In the genomic region with DNA sequence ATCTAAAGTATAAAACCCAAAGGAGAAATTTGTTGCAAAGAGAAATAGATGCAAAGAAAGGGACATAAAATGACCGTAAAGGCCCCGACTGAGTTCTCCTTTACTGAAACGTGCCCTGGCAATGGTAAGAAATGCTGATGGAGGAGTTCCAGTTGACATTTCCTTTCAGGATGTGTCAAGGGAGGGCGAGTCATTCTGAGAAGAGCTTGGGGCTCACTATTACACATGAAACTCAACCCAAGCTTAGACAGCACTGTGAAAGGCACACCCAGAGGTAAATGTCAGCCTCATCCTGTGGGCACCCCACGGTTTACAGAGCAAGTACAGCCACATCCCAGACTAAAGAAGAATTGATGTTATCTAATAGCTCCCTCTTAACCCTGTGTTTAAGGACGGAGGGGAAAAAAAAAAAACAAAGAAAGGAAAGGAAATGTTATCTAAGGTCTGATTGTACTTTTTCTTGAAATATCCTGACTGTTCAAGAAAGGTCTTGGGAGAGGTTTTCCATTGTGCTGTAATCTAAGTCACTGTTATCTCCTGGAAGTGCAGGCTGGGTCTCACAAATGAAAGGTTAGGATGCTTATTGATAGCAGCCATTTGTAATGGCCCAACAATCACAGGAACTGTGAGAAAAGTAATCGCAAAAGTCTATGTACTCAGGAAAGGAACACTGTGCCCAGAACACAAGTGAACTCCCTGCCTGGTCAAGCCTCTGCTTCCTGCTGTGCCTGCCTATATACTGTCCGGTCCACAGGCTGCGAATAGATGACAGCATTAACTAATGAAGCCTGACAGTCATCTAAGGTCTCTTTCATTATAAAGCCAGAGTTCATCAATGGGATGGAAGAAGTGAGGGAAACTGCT, we compare ENCODE assay signal across 11 mouse cellular contexts.
DNase-seq lines count a peak whose midpoint lies in the region; ATAC-seq lines count a peak whose summit lies in the region.
"Had no signal": no experiment of that assay in that cellular context is flagged by ENCODE, and none has a peak within 500 bp of the region (broad histone marks: within the 10 kb centered on the region; RNA-seq: fewer than 3 reads in every experiment).

No protein-coding gene starts in this region.

- no peaks in the 10 kb centered on the region for H3K9me3 ChIP-seq in limb, embryonic 15.5 days
- H3K9me3 ChIP-seq in limb, embryonic 10.5 days (replicated peaks) = no peaks in the 10 kb centered on the region
- no peaks in the 10 kb centered on the region for H3K9me3 ChIP-seq in embryonic facial prominence, embryonic 12.5 days
- H3K9me3 ChIP-seq: limb, embryonic 12.5 days; neural tube, embryonic 12.5 days had no signal

- no peaks in the 10 kb centered on the region for H3K27me3 ChIP-seq in limb, embryonic 15.5 days
- no peaks in the 10 kb centered on the region for H3K27me3 ChIP-seq in limb, embryonic 10.5 days (ENCODE audit: low read depth, poor library complexity, severe bottlenecking)
- H3K27me3 ChIP-seq in embryonic facial prominence, embryonic 12.5 days = no peaks in the 10 kb centered on the region
- H3K27me3 ChIP-seq: limb, embryonic 12.5 days; neural tube, embryonic 12.5 days had no signal

- no peak overlapping the region for H3K4me3 ChIP-seq in limb, embryonic 15.5 days
- H3K4me3 ChIP-seq in limb, embryonic 10.5 days = no peak overlapping the region
- no peak overlapping the region for H3K4me3 ChIP-seq in embryonic facial prominence, embryonic 12.5 days
- H3K4me3 ChIP-seq: limb, embryonic 12.5 days; neural tube, embryonic 12.5 days had no signal

- H3K36me3 ChIP-seq in limb, embryonic 15.5 days = no peaks in the 10 kb centered on the region
- no peaks in the 10 kb centered on the region for H3K36me3 ChIP-seq in limb, embryonic 10.5 days
- no peaks in the 10 kb centered on the region for H3K36me3 ChIP-seq in embryonic facial prominence, embryonic 12.5 days
- H3K36me3 ChIP-seq: limb, embryonic 12.5 days; neural tube, embryonic 12.5 days had no signal

- no peak for ATAC-seq in limb, embryonic 15.5 days (ENCODE audit: insufficient number of reproducible peaks, low FRiP score, low TSS enrichment, low read depth)
- peak; percentile 56; the same call in 1 of the 2 replicates for ATAC-seq in embryonic facial prominence, embryonic 12.5 days (ENCODE audit: insufficient number of reproducible peaks, insufficient read depth, low FRiP score, low TSS enrichment)
- ATAC-seq: forebrain, embryonic 14.5 days; Patski had no signal

- 51% methylated on average over 9 of the region's 9 CpGs for whole genome bisulfite sequencing in limb, embryonic 15.5 days
- 74% methylated on average over 9 of the region's 9 CpGs for WGBS in limb, embryonic 10.5 days
- 45% methylated on average over 9 of the region's 9 CpGs for WGBS in embryonic facial prominence, embryonic 12.5 days

- peak overlapping the region; percentile 29; the same call in 1 of the 2 replicates for H3K27ac ChIP-seq in limb, embryonic 15.5 days
- H3K27ac ChIP-seq in limb, embryonic 10.5 days = no peak overlapping the region
- H3K27ac ChIP-seq in embryonic facial prominence, embryonic 12.5 days = no peak overlapping the region
- H3K27ac ChIP-seq: limb, embryonic 12.5 days; neural tube, embryonic 12.5 days had no signal

- H3K9ac ChIP-seq in limb, embryonic 15.5 days = no peak overlapping the region
- H3K9ac ChIP-seq in embryonic facial prominence, embryonic 12.5 days = no peak overlapping the region
- H3K9ac ChIP-seq: limb, embryonic 12.5 days; neural tube, embryonic 12.5 days had no signal

- no peak for DNase-seq in limb, embryonic 10.5 days (ENCODE audit: low spot score)
- peak; percentile 10 to 57 for DNase-seq in kidney, postnatal 36 days
- DNase-seq in retina, embryonic 14.5 days (ENCODE audit: low spot score) = peak; percentile 63
- no peak for DNase-seq in layer of hippocampus, postnatal 25 days (ENCODE audit: extremely low spot score in 1 of 2, low spot score in 1 of 2)
- no peak for DNase-seq in spleen, postnatal 10 days (ENCODE audit: low spot score in 2 of 2)

- no peak overlapping the region for H3K4me2 ChIP-seq in limb, embryonic 15.5 days
- H3K4me2 ChIP-seq in embryonic facial prominence, embryonic 12.5 days (replicated peaks) = no peak overlapping the region
- H3K4me2 ChIP-seq: limb, embryonic 12.5 days; neural tube, embryonic 12.5 days had no signal

- no peaks in the 10 kb centered on the region for H3K4me1 ChIP-seq in limb, embryonic 15.5 days
- peaks cover 12% of the 10 kb centered on the region for H3K4me1 ChIP-seq in limb, embryonic 10.5 days
- peaks cover 8% of the 10 kb centered on the region for H3K4me1 ChIP-seq in embryonic facial prominence, embryonic 12.5 days
- H3K4me1 ChIP-seq: neural tube, embryonic 12.5 days had no signal

Comparison
In these comparisons a context has a peak if more than half of its experiments do, and no peak if none do; other contexts are left out.
1. DNase-seq: peak in kidney, postnatal 36 days (2 of 2) and retina, embryonic 14.5 days (single experiment); none in limb, embryonic 10.5 days (single experiment), layer of hippocampus, postnatal 25 days (0 of 2) and spleen, postnatal 10 days (0 of 2).